Mouse (Mus musculus) G1E (cell line): ENCODE data around the gene Hspb7.
A peak's percentile ranks its signal among the peaks of the same experiment; 100 is the strongest.

ENCODE experiments used
- CTCF ChIP-seq: IDR thresholded peaks from 2 replicates; pipeline ENCODE4 v1.5.1; 2012; ENCODE audit warnings: low read depth, low read length, inconsistent platforms, mixed read lengths
- GATA1 ChIP-seq: IDR thresholded peaks from 2 replicates; pipeline ENCODE4 v1.6.1; 2012; ENCODE audit warnings: borderline replicate concordance, low read length, inconsistent platforms, mixed read lengths

GRCm38 (mm10) chr4:141387093-141387784 lies 33.3 kb upstream of the Hspb7 start:
- TF ChIP-seq CTCF = peak; percentile 72
- TF ChIP-seq GATA1 = no peak
